10 mouse cellular contexts compared by ENCODE assay signal in genomic region chr19:58822454-58823200, GRCm38 (mm10). TPM values are rescaled to one million over a fixed set of nuclear protein-coding genes. Genes with fewer than 3 reads are reported as not detected.
A peak's percentile ranks its signal among the peaks of the same experiment; 100 is the strongest.
DNase-seq lines count a peak whose midpoint lies in the region; ATAC-seq lines count a peak whose summit lies in the region.
"Had no signal": no experiment of that assay in that cellular context is flagged by ENCODE, and none has a peak within 500 bp of the region (broad histone marks: within the 10 kb centered on the region; RNA-seq: fewer than 3 reads in every experiment).

No protein-coding gene starts in this region.

- no peak overlapping the region for H3K9ac ChIP-seq in midbrain, embryonic 13.5 days (replicated peaks)
- no peak overlapping the region for H3K9ac ChIP-seq in midbrain, embryonic 16.5 days (ENCODE audit: low read depth, low read length)
- peak overlapping the region; percentile 45; the same call in 1 of the 2 replicates for H3K9ac ChIP-seq in heart, embryonic 15.5 days

- H3K27me3 ChIP-seq in midbrain, embryonic 13.5 days, result no peaks in the 10 kb centered on the region
- no peaks in the 10 kb centered on the region for H3K27me3 ChIP-seq in midbrain, embryonic 16.5 days (ENCODE audit: control insufficient read depth, insufficient read depth, low read depth, low read length)
- H3K27me3 ChIP-seq in heart, embryonic 15.5 days, result no peaks in the 10 kb centered on the region
- H3K27me3 ChIP-seq: megakaryocyte, embryonic 14.5 days had no signal

- peaks cover 6% of the 10 kb centered on the region for H3K4me1 ChIP-seq in midbrain, embryonic 13.5 days (replicated peaks)
- no peaks in the 10 kb centered on the region for H3K4me1 ChIP-seq in midbrain, embryonic 16.5 days (ENCODE audit: control insufficient read depth, insufficient read depth, low read length)
- peaks cover 43% of the 10 kb centered on the region for H3K4me1 ChIP-seq in heart, embryonic 15.5 days (replicated peaks)
- H3K4me1 ChIP-seq: megakaryocyte, embryonic 14.5 days had no signal

- no peak for ATAC-seq in midbrain, embryonic 13.5 days
- no peak for ATAC-seq in midbrain, embryonic 16.5 days
- ATAC-seq in heart, embryonic 15.5 days (replicated peaks; ENCODE audit: insufficient number of reproducible peaks, insufficient read depth, low FRiP score, low read depth), result peak; percentile 86

- H3K4me3 ChIP-seq in midbrain, embryonic 13.5 days (replicated peaks), result no peak overlapping the region
- H3K4me3 ChIP-seq in midbrain, embryonic 16.5 days (ENCODE audit: low read depth, low read length), result no peak overlapping the region
- peak overlapping the region; percentile 19 for H3K4me3 ChIP-seq in heart, embryonic 15.5 days
- H3K4me3 ChIP-seq: megakaryocyte, embryonic 14.5 days had no signal

- peak overlapping the region; percentile 5; the same call in 1 of the 2 replicates for H3K27ac ChIP-seq in midbrain, embryonic 13.5 days
- H3K27ac ChIP-seq in midbrain, embryonic 16.5 days (ENCODE audit: low read length), result no peak overlapping the region
- H3K27ac ChIP-seq in heart, embryonic 15.5 days, result peak overlapping the region; percentile 97

- H3K36me3 ChIP-seq in midbrain, embryonic 13.5 days, result peaks cover 29% of the 10 kb centered on the region
- peaks cover 15% of the 10 kb centered on the region for H3K36me3 ChIP-seq in midbrain, embryonic 16.5 days (ENCODE audit: control insufficient read depth, insufficient read depth, low read length)
- H3K36me3 ChIP-seq in heart, embryonic 15.5 days, result no peaks in the 10 kb centered on the region; the same call in 1 of the 2 replicates
- H3K36me3 ChIP-seq: G1E had no signal

- H3K9me3 ChIP-seq in midbrain, embryonic 13.5 days, result no peaks in the 10 kb centered on the region
- H3K9me3 ChIP-seq in midbrain, embryonic 16.5 days (replicated peaks; ENCODE audit: control insufficient read depth, low read length, poor library complexity, severe bottlenecking), result no peaks in the 10 kb centered on the region; the same call in 1 of the 2 replicates
- no peaks in the 10 kb centered on the region for H3K9me3 ChIP-seq in heart, embryonic 15.5 days (replicated peaks)
- H3K9me3 ChIP-seq: megakaryocyte, embryonic 14.5 days had no signal

- WGBS in midbrain, embryonic 13.5 days, result 77% methylated on average over 20 of the region's 20 CpGs
- 73% methylated on average over 20 of the region's 20 CpGs for WGBS in midbrain, embryonic 16.5 days
- 46% methylated on average over 20 of the region's 20 CpGs for WGBS in heart, embryonic 15.5 days

- peak; percentile 24 for DNase-seq in embryo, embryonic 11.5 days (ENCODE audit: low read depth, low spot score)
- DNase-seq in kidney, postnatal 4 days, result peak; percentile 55 to 68
- peak; percentile 43 for DNase-seq in retina, adult 2 months (ENCODE audit: low read depth, low spot score)
- DNase-seq in spleen, postnatal 4 days (ENCODE audit: low spot score in 2 of 2), result no peak
- no peak for DNase-seq in urinary bladder, postnatal 25 days (ENCODE audit: low spot score)

- no peak overlapping the region for H3K4me2 ChIP-seq in midbrain, embryonic 13.5 days (replicated peaks)
- no peak overlapping the region for H3K4me2 ChIP-seq in midbrain, embryonic 16.5 days (ENCODE audit: low read length)
- peak overlapping the region; percentile 42 for H3K4me2 ChIP-seq in heart, embryonic 15.5 days

RNA-seq across cellular contexts. Expression of gene 1700019N19Rik, which starts 28.4 kb away (rescaled TPM):
- polyA plus RNA-seq in midbrain, embryonic 13.5 days (2015; fragmentation: Nextera tagmentation; extraction: Ambion mirVana), result not detected in 2 replicates
- not detected in 2 replicates for polyA plus RNA-seq in midbrain, embryonic 16.5 days (2015; fragmentation: Nextera tagmentation; extraction: Ambion mirVana)
- polyA plus RNA-seq in heart, embryonic 15.5 days (2015; fragmentation: Nextera tagmentation; extraction: Ambion mirVana), result not detected in 2 replicates
- polyA plus RNA-seq: G1E had no signal

Comparison
In these comparisons a context has a peak if more than half of its experiments do, and no peak if none do; other contexts are left out.
1. DNase-seq: peak in embryo, embryonic 11.5 days (single experiment), kidney, postnatal 4 days (2 of 2) and retina, adult 2 months (single experiment); none in spleen, postnatal 4 days (0 of 2) and urinary bladder, postnatal 25 days (single experiment).